Mouse (Mus musculus): Measurements from ENCODE around the gene Xylb. TPM values are rescaled to one million over a fixed set of nuclear protein-coding genes. Genes with fewer than 3 reads are reported as not detected.
"Not testable (repeated sequence)": the region's sequence is repeated elsewhere in the genome, so short reads cannot be mapped to it uniquely, and the experiment has no call there.

The Xylb gene
- polyA plus RNA-seq, 1 experiment: 7.9 TPM

DNA sequence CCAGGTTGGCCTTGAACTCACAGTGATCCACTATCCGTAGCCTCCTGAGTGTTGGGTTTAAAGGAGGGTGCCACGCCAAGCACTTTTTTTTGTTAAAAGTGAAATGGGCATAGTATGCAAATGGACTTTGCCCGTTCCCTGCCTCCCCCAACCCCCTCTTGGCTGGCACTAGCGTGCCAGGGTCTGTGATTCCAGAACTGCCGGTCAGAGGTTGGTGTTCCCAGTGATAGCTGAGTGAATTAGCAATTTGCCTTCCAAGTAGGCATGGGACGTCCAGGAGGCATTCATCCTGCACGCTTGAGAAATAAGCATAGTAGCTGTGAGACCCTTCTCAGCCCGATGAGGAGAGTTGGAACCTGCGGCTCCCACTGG lies 863 bp downstream of the Xylb start:
- TF ChIP-seq POLR2A (IDR thresholded peaks at IDR 0.05; ENCODE audit: insufficient read depth, low read length) (no peak), CTCF (IDR thresholded peaks at IDR 0.05; ENCODE audit: low read depth, low read length) (no peak), EP300 (IDR thresholded peaks at IDR 0.05; ENCODE audit: insufficient read depth, low read depth, low read length) (no peak)
- Histone ChIP-seq H3K4me1 (ENCODE audit: control insufficient read depth, insufficient read depth, low read length) (no peaks in the 10 kb centered on the region), H3K4me3 (ENCODE audit: low read depth, low read length) (peak overlapping the region; percentile 72), H3K9me3 (replicated peaks; ENCODE audit: control insufficient read depth, insufficient read depth, low read length, poor library complexity, severe bottlenecking) (no peaks in the 10 kb centered on the region), H3K9ac (ENCODE audit: low read depth, poor library complexity, severe bottlenecking) (peak overlapping the region; percentile 67), H3K27ac (ENCODE audit: insufficient read depth, low read length) (no peak overlapping the region), H3K27me3 (ENCODE audit: control insufficient read depth, insufficient read depth, low read length, poor library complexity, severe bottlenecking) (no peaks in the 10 kb centered on the region), H3K36me3 (ENCODE audit: control insufficient read depth, insufficient read depth, low read length, poor library complexity, severe bottlenecking) (no peaks in the 10 kb centered on the region)

DNA sequence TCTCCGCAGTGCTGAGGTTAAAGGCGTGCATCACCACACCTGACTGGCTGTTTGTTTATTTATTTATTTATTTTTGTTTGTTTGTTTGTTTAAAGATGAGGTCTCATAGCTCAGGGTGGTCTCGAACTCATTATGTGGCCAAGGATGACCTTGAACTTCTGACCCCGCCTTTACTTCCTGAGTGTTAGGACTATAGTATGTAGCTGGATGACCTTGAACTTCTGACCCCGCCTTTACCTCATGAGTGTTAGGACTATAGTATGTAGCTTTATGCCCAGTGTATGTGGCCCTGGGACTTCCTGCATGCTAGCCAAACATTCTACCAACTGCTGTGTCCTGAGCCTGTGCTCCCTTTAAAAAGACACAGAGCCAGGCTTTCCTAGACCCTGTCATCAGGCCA lies 4.2 kb downstream of the Xylb start:
- no peak overlapping the region for H3K9ac ChIP-seq (ENCODE audit: low read depth, poor library complexity, severe bottlenecking)
- TF ChIP-seq CTCF (IDR thresholded peaks at IDR 0.05; ENCODE audit: low read depth, low read length): no peak
- no peak for TF ChIP-seq EP300 (IDR thresholded peaks at IDR 0.05; ENCODE audit: insufficient read depth, low read depth, low read length)
- no peak for TF ChIP-seq POLR2A (IDR thresholded peaks at IDR 0.05; ENCODE audit: insufficient read depth, low read length)
- H3K4me1 ChIP-seq (ENCODE audit: control insufficient read depth, insufficient read depth, low read length): no peaks in the 10 kb centered on the region
- H3K27me3 ChIP-seq (ENCODE audit: control insufficient read depth, insufficient read depth, low read length, poor library complexity, severe bottlenecking): no peaks in the 10 kb centered on the region
- no peak overlapping the region for H3K4me3 ChIP-seq (ENCODE audit: low read depth, low read length)
- H3K27ac ChIP-seq (ENCODE audit: insufficient read depth, low read length): no peak overlapping the region
- no peaks in the 10 kb centered on the region for H3K36me3 ChIP-seq (ENCODE audit: control insufficient read depth, insufficient read depth, low read length, poor library complexity, severe bottlenecking)
- H3K9me3 ChIP-seq (replicated peaks; ENCODE audit: control insufficient read depth, insufficient read depth, low read length, poor library complexity, severe bottlenecking): no peaks in the 10 kb centered on the region

DNA sequence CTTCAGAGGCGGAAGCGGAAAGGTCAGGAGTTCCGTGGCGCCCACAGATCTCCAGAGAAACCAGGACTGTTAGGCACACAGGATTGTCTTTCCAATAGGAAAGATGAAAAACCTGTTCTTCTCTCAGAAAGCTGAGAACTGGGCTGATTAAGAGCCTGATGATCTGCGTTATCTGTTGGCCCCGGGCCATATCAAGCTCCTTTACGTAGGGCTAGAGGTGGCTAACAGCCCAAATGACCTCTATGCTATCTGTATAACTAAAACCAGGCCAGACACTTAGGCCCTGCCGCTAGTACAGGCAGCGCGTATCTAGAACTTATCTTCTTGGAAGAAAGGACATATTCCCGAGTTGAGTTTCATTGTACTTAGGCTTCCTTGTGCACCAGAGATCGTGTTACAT lies 6.0 kb downstream of the Xylb start:
- no peak overlapping the region for H3K27ac ChIP-seq (ENCODE audit: insufficient read depth, low read length)
- TF ChIP-seq POLR2A (IDR thresholded peaks at IDR 0.05; ENCODE audit: insufficient read depth, low read length) (no peak), EP300 (IDR thresholded peaks at IDR 0.05; ENCODE audit: insufficient read depth, low read depth, low read length) (no peak), CTCF (IDR thresholded peaks at IDR 0.05; ENCODE audit: low read depth, low read length) (no peak)
- H3K9ac ChIP-seq (ENCODE audit: low read depth, poor library complexity, severe bottlenecking): no peak overlapping the region
- H3K36me3 ChIP-seq (ENCODE audit: control insufficient read depth, insufficient read depth, low read length, poor library complexity, severe bottlenecking): no peaks in the 10 kb centered on the region
- H3K4me1 ChIP-seq (ENCODE audit: control insufficient read depth, insufficient read depth, low read length): no peaks in the 10 kb centered on the region
- H3K9me3 ChIP-seq (replicated peaks; ENCODE audit: control insufficient read depth, insufficient read depth, low read length, poor library complexity, severe bottlenecking): no peaks in the 10 kb centered on the region
- H3K4me3 ChIP-seq (ENCODE audit: low read depth, low read length): no peak overlapping the region
- H3K27me3 ChIP-seq (ENCODE audit: control insufficient read depth, insufficient read depth, low read length, poor library complexity, severe bottlenecking): no peaks in the 10 kb centered on the region

DNA sequence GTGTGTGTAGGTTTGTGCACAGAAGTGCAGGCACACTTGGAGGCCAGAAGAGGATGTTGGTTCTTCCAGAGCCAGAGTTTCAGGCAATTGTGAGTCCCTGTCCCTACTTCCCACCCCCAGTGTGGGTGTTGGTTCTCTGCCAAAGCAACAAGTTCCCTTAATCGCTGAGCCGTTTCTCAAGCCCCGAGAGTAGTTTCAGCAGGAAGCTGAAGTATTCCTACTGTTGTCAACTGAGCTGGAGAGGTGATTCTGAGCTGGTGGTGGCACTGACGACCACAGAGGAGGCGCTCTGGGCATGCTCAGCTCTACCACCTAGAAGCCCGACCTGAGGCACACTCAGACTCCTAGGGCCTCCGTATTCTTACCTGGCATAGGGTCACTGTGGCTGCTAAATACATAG lies 8.1 kb downstream of the Xylb start, which contains the start of gene Slc22a14:
Slc22a14 (minus strand) TSS at position 270 of the 400 bp plus-strand sequence.
- 0 out of 2 replicates have a peak, but pooled peaks cover 2% of the 10 kb centered on the region for H3K36me3 ChIP-seq (ENCODE audit: control insufficient read depth, insufficient read depth, low read length, poor library complexity, severe bottlenecking)
- no peaks in the 10 kb centered on the region for H3K27me3 ChIP-seq (ENCODE audit: control insufficient read depth, insufficient read depth, low read length, poor library complexity, severe bottlenecking)
- no peaks in the 10 kb centered on the region for H3K9me3 ChIP-seq (replicated peaks; ENCODE audit: control insufficient read depth, insufficient read depth, low read length, poor library complexity, severe bottlenecking)
- H3K4me3 ChIP-seq (ENCODE audit: low read depth, low read length): no peak within 1 kb of the TSS
- H3K27ac ChIP-seq (ENCODE audit: insufficient read depth, low read length): no peak within 1 kb of the TSS
- H3K9ac ChIP-seq (ENCODE audit: low read depth, poor library complexity, severe bottlenecking): no peak within 1 kb of the TSS
- H3K4me1 ChIP-seq (ENCODE audit: control insufficient read depth, insufficient read depth, low read length): no peaks in the 10 kb centered on the region
- TF ChIP-seq POLR2A (IDR thresholded peaks at IDR 0.05; ENCODE audit: insufficient read depth, low read length) (no peak), CTCF (IDR thresholded peaks at IDR 0.05; ENCODE audit: low read depth, low read length) (no peak), EP300 (IDR thresholded peaks at IDR 0.05; ENCODE audit: insufficient read depth, low read depth, low read length) (no peak)

DNA sequence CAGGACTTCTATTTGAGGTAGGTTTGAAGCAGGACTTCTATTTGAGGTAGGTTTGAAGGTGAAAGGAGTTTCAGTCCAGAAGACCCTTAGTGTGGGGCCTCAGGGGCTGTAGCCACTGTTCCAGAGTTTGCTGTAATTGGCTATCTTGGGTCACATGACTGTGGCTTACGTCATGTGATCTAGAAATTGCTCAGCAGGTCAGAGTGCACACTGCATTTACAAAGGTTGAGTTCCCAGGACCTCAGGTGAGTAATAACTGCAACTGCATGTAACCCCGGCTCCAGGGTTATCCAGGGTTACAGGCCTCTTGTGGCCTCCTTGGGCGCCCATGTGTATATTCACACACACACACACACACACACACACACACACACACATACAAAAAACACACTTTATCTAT lies 11.2 kb downstream of the Xylb start:
- 0 out of 2 replicates have a peak, but pooled peaks cover 2% of the 10 kb centered on the region for H3K36me3 ChIP-seq (ENCODE audit: control insufficient read depth, insufficient read depth, low read length, poor library complexity, severe bottlenecking)
- no peak overlapping the region for H3K9ac ChIP-seq (ENCODE audit: low read depth, poor library complexity, severe bottlenecking)
- no peaks in the 10 kb centered on the region for H3K27me3 ChIP-seq (ENCODE audit: control insufficient read depth, insufficient read depth, low read length, poor library complexity, severe bottlenecking)
- no peaks in the 10 kb centered on the region for H3K9me3 ChIP-seq (replicated peaks; ENCODE audit: control insufficient read depth, insufficient read depth, low read length, poor library complexity, severe bottlenecking)
- TF ChIP-seq EP300 (IDR thresholded peaks at IDR 0.05; ENCODE audit: insufficient read depth, low read depth, low read length) (no peak), POLR2A (IDR thresholded peaks at IDR 0.05; ENCODE audit: insufficient read depth, low read length) (no peak), CTCF (IDR thresholded peaks at IDR 0.05; ENCODE audit: low read depth, low read length) (no peak)
- no peaks in the 10 kb centered on the region for H3K4me1 ChIP-seq (ENCODE audit: control insufficient read depth, insufficient read depth, low read length)
- H3K27ac ChIP-seq (ENCODE audit: insufficient read depth, low read length): no peak overlapping the region
- no peak overlapping the region for H3K4me3 ChIP-seq (ENCODE audit: low read depth, low read length)

DNA sequence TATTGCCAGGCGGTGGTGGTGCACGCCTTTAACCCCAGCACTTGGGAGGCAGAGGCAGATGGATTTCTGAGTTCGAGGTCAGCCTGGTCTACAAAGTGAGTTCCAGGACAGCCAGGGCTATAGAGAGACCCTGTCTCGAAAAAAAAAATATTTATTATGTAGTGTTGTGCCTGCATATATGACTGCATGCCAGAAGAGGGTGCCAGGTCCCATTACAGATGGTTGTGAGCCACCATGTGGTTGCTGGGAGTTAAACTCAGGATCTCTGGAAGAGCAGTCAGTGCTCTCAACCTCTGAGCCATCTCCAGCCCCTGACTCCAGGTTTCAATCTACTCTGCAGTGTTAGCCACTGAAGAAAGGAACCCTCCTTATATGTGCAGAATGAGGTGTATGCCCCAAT lies 13.6 kb downstream of the Xylb start:
- not testable (repeated sequence) for H3K4me3 ChIP-seq (ENCODE audit: low read depth, low read length); H3K27me3 ChIP-seq (ENCODE audit: control insufficient read depth, insufficient read depth, low read length, poor library complexity, severe bottlenecking); H3K9ac ChIP-seq (ENCODE audit: low read depth, poor library complexity, severe bottlenecking); H3K36me3 ChIP-seq (ENCODE audit: control insufficient read depth, insufficient read depth, low read length, poor library complexity, severe bottlenecking); H3K27ac ChIP-seq (ENCODE audit: insufficient read depth, low read length); H3K9me3 ChIP-seq (replicated peaks; ENCODE audit: control insufficient read depth, insufficient read depth, low read length, poor library complexity, severe bottlenecking); H3K4me1 ChIP-seq (ENCODE audit: control insufficient read depth, insufficient read depth, low read length)
